Mouse (Mus musculus) thymus, postnatal 36 days (tissue): ENCODE data around the gene Sppl3.
A peak's percentile ranks its signal among the peaks of the same experiment; 100 is the strongest.

Source experiments
- DNase-seq, 2 experiments: peaks; one replicate each; pipeline ENCODE4 v3.0.0; 2022; ENCODE audit warnings: mixed read lengths in 2 of 2

Gene Sppl3

GRCm38 (mm10) chr5:115000503-115000902 is 10.4 kb upstream of the Sppl3 start:
- DNase-seq: no peak

GRCm38 (mm10) chr5:115001464-115001863 is 9.5 kb upstream of the Sppl3 start:
- no peak for DNase-seq

GRCm38 (mm10) chr5:115002781-115003180 is 8.2 kb upstream of the Sppl3 start:
- DNase-seq: no peak

DNA sequence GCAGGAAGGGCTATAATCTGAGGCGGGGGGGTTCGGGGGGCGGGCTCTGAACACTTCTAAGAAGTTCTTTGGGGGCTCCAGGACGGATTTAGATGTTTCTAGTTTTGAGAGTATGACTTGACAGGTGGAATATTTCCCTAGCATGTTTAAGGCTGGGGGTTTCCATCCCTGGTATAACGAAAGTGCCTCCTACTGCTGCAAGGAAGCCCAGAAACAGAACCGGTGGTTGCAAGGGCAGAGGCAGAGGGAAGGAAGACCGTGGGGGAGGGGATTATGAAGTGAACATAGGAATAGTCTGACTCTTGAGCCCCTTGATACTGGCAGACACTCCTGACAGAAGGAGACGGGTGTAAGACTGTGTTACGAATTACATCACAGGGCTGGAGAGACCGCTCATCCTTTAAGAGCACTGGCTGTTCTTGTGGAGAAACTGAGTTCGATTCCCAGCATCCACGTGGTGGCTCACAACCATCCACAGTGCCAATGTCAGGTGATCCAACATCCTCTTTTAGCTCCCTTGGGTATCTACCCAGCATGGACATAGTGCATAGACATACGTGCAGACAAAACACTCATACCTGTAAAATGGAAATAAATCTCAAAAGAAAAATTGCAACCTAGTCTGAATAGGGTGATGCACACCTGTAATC is 7.6 kb upstream of the Sppl3 start:
- no peak for DNase-seq

GRCm38 (mm10) chr5:115007768-115008167 is 3.2 kb upstream of the Sppl3 start:
- no peak for DNase-seq

- no peak for DNase-seq
Observed at GRCm38 (mm10) chr5:115008307-115008706, 2.6 kb upstream of the Sppl3 start.

- DNase-seq: no peak
Observed at GRCm38 (mm10) chr5:115009143-115009542, 1.8 kb upstream of the Sppl3 start.

- no peak for DNase-seq
Observed at GRCm38 (mm10) chr5:115009961-115010360, 976 bp upstream of the Sppl3 start.

GRCm38 (mm10) chr5:115011217-115011518 is 231 bp downstream of the Sppl3 start:
- DNase-seq: no peak

- DNase-seq: peak; percentile 68 to 71
Observed at GRCm38 (mm10) chr5:115011519-115012261, 753 bp downstream of the Sppl3 start.

DNA sequence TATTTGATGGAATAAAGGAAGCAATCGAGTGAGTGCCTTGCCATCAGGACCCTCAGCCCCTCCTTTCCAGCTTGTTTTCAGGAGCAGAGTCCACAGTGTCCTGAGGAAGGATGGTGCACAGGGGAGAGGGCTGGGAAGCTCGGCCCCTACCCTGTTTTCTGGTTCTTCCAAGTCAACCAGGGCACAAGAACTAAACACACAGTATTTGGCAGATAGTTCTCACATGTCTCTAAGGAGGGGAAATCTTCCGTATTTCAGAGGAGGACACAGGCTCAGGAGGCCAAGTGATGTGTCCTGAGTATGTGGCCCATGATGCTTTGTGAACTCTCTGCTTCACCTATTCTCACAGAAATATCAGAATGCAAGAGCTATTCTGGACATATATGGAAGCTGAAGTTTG is 2.5 kb downstream of the Sppl3 start:
- no peak for DNase-seq

GRCm38 (mm10) chr5:115014570-115014969 is 3.6 kb downstream of the Sppl3 start:
- DNase-seq: no peak

- no peak for DNase-seq
Observed at GRCm38 (mm10) chr5:115015121-115015520, 4.2 kb downstream of the Sppl3 start.

- DNase-seq: no peak
Observed at GRCm38 (mm10) chr5:115018270-115018669, 7.3 kb downstream of the Sppl3 start.

- DNase-seq: no peak
Observed at GRCm38 (mm10) chr5:115018813-115019212, 7.9 kb downstream of the Sppl3 start.

- DNase-seq: no peak
Observed at GRCm38 (mm10) chr5:115022021-115022420, 11.1 kb downstream of the Sppl3 start.

DNA sequence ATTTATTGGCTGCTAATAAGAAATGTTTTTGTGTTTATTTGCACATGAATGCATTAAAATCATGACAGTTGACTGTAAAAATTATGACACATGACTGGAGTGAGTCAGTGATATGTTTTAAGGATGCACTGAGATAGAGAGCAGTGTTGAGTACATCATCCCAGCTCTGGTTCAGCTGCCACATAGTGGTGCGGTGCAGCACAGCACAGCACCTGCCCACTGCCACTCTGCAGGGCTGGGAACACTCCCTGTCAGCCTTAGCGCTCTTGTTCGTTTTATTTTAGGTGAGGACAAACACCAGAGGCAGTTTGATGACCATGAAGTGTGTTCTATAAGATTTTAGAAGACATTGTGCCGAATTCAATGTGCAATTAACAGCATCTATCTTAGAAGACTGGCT is 15.2 kb downstream of the Sppl3 start:
- DNase-seq: no peak

DNA sequence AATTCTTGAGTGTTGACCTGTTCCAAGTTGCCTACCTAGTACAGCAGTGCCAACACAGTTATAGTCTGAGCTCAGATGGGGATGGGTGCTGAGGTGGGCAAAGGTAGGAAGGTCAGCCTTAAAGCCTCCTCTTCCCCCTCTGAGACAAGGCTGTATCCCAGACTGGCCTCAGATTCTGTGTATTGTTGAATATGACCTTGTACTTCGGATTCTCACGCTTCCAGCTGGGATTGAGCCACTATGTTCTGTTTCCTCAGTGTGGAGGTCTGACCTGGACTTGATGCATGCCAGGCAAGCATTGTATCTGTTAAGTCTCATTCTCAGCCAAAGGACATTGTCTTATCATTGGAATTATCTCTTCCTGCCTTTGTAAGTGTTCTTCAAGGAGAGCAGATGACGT is 16.2 kb downstream of the Sppl3 start:
- no peak for DNase-seq

DNA sequence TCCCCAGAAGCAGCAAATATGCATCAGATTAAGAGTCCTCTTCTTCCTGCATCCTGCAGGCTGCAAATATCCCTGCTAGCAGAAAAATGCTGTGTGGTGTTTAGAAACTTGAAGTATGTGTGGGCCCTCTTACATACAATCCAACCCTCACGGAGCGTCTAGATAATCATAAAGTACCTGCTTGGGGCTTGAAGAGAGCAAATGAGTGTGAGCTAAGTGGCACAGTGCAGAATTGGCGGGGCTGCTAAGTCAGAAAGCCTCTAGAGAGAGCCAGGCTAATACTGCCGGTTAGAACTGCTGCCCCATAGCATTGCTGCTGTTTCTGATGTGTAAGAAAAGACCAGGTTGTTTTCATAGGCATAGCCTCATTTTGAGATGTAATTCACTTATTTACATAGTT is 18.0 kb downstream of the Sppl3 start:
- DNase-seq: no peak

DNA sequence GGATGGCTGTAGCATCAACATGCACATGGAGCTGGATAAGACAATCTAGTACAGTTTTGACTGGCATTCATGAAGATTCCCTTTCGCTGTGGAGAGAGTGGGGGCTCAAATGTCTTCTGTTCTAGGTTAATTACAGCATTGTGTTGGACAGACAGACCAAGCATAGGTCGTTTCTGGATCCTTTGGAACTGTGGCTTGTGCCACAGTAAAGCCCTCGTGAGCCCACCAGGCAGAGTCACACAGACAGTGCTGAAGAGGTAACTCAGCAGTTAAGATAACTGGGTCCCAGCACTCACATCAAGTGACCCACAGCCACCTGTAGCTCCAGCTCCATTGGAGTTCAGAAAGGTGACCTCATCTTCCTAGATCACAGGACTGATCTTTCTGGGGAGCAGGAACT is 18.6 kb downstream of the Sppl3 start:
- DNase-seq: no peak

DNA sequence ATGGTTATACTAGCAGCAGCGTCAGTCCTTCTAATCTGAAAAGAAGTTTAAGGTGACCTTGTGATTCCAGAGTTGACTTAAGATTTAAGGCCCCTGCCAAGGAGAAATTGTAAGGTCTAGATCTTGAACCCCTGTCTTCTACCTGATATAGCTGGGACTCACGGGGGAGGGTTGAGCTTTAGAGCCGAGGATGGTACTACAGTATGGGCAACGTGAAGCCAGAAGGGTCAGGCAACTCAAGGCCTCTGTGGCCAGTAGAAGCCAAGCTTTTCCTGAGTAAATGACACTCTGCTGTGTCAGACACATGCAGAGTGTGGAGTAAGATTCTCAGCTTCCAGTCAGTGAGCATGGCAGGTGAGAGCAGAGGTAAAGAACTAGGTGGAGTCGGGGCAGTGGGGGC is 20.6 kb downstream of the Sppl3 start:
- no peak for DNase-seq

GRCm38 (mm10) chr5:115032620-115033019 is 21.7 kb downstream of the Sppl3 start:
- no peak for DNase-seq

GRCm38 (mm10) chr5:115035217-115035616 is 24.3 kb downstream of the Sppl3 start:
- DNase-seq: no peak

DNA sequence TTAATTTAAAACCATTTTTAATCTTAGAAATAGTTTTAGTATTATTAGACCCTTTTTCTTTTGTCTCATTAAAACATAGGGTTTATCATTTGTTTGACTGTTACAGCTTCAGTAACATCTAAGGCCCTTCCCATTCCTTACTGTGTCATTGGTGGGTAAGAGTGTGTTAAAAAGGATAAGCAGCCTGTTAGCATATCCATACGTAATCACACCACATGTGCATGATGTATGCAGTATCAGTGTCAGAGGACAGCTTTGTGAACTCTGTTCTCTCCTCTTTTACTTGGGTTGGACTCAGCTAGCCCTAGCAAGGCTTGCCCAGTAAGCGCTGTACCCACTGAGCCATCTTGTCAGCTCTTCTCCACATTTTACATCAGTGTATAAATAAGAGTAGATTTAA is 26.2 kb downstream of the Sppl3 start:
- DNase-seq: no peak

- DNase-seq: no peak
Observed at GRCm38 (mm10) chr5:115040756-115041155, 29.8 kb downstream of the Sppl3 start.
